Mouse (Mus musculus) cerebellum, postnatal 14 days (tissue): ENCODE results near the gene Bpifa1.
"Not testable (repeated sequence)": the region's sequence is repeated elsewhere in the genome, so short reads cannot be mapped to it uniquely, and the experiment has no call there.

Experiments
- DNase-seq, 2 experiments: peaks; one replicate each; pipeline ENCODE4 v3.0.0; 2021; ENCODE audit warnings: mixed read lengths in 2 of 2

The Bpifa1 gene

DNA sequence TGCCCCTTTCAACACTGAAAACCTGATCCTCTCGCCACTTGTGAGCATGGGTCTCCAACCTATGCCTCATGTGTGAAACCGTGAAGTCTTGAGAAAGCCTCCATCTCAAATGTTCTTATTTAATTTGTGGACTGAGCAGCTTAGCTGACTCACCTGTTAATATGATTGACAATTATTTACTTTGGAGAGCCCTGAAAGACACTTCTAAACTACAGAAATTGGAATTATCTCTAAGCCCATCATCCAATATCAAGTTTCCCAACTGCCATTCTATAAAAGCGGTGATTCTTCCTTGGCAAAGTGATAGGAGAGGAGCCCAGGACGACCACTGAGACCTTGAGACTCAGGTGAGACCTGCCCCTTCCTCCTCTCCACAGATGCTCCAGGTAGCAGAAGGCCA is at the start of gene Bpifa1:
Bpifa1 (plus strand) TSS at position 301 of the 400 bp plus-strand sequence.
- DNase-seq = no peak

DNA sequence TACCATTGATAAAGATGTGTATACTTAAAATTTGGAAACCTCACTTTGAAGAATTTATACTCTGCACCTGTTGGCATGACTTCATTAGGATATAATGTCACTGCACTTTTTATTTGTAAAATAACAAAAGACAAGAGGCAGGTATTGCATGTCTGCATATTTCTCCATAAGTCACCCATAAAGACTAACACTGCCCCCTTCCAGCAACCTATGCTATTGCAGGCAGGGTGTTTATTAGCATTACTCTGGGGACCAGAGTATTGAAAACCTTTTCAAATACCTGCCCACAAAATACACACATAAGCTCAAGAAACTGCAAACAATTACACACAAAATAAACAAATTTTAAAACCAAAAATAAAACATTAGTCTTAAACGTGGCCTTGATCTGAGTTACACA is 44.9 kb upstream of the Bpifa1 start:
- peak; percentile 26 to 43 for DNase-seq

DNA sequence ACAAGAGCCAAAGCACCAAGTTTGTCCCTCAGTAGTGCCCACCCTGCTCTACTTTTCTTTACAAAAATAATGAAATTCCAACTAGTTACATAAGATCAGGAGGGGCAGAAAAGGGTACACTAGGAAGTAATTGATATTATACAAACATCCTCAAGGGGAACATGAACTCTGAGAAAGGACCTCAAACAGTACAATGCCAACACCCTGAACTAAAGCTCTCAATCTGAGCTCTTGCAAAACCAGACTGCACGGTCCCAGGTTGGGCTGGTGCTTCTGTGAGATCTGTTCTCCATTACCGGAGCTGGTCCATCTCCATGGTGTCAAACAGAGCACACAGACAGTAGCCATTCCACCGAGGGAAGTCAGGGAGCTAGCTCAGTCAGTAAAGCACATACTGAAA is 25.3 kb upstream of the Bpifa1 start:
- no peak for DNase-seq

DNA sequence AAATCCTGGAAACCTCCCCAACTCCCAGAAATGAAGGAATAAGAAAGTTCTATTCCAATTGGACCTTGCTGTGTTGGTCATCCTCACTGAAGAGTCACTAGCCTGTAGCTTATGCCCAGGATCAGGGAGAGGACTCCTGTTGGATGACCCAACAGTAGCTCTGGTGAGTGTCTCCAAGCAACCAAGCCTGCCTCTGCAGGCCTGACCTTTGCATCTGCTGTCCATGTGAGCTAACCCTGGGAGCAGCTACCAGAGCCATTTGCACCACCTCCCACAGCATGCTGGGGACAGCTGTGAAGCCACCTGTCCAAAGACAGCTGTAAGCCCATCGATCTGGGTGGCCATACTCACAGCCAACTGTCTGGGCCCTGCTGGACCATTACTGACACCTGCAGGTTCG is 12.6 kb upstream of the Bpifa1 start, which contains the start of gene Bpifa3:
Bpifa3 (plus strand) TSS at position 217 of the 400 bp plus-strand sequence.
- DNase-seq = no peak

DNA sequence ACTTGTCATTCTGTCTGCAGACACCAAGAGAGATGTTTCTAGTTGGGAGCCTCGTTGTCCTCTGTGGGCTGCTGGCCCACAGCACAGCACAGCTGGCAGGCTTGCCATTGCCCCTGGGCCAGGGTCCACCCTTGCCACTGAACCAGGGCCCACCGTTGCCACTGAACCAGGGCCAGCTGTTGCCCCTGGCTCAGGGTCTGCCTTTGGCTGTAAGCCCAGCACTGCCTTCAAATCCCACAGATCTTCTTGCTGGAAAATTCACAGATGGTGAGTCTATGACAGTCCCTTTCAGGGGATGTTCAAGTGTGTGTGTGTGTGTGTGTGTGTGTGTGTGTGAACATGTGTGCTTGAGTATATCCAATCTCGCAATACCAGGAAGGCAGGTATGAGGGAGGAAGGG is 1.1 kb downstream of the Bpifa1 start:
- peak; percentile 45 to 58 for DNase-seq

DNA sequence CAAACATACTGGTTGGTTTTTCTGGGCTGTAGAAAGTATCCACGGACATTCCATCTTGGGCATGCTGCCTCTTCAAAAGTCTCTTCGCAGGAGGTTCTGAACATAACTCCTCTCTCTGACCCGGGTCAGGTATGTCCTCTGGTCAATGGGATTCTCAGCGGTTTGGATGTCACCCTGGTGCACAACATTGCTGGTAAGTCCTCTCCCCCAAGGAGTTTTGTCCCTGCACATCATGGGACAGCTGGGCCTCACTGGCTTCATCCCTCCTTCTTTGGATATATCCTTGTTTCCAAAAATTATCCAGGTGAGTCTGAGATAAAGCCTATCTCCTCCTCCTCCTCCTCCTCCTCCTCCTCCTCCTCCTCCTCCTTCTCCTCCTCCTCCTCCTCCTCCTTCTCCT is 4.8 kb downstream of the Bpifa1 start:
- DNase-seq = no peak

DNA sequence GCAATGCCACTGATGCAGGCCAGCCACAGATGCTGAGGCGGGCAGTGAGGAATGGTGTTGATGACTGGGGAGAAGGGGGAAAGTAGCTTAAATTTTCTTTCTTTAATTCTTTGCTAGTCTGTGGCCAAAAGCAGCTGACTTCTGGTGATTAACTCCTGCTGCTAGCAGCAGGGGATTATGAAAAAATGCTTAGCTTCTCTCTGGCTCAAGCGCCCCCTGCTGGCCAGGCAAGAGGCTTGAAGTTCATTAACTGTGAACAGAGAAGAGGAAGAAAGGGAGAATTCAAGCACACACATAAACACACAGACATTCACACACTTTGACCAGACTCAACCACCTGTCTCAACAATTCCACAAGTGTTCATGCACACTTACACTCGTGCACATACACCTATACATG is 15.8 kb downstream of the Bpifa1 start:
- peak; percentile 38 to 60 for DNase-seq

DNA sequence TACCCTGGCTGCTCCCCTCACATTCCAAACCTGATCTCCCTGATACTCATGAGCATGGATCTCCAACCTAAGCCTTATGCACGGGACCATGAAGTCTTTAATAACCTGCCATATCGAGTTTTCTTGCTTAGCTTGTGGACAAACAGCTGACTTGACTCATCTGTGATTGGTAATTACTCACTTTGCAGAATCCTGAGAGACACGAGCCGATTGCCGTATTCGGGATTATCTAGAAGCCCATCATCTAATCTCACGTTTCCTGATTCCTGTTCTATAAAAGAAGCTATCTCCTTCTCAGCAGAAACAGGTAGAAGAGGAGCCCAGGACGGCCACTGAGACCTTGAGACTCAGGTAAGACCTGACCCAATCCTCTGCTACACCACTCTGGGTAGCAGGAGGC is 19.6 kb downstream of the Bpifa1 start, which contains the start of gene Bpifa5:
Bpifa5 (plus strand) TSS at position 301 of the 400 bp plus-strand sequence.
- no peak for DNase-seq

DNA sequence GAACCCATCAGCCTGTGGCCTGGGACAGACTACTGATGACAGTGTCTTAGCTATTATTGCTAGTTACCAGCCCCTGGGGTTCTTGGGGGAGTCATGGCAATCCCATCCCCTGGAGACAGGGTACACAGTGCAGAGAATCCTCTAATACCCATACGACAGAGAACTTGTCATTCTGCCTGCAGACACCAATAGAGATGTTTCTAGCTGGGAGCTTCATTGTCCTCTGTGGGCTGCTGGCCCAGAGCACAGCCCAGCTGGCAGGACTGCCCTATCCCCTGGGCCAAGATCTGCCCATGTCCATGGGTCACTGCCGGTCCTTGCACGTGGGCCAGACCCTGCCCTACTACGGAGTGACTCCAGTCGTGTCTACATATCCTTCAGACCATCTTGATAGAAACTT is 20.6 kb downstream of the Bpifa1 start:
- DNase-seq = peak; percentile 15 to 26

DNA sequence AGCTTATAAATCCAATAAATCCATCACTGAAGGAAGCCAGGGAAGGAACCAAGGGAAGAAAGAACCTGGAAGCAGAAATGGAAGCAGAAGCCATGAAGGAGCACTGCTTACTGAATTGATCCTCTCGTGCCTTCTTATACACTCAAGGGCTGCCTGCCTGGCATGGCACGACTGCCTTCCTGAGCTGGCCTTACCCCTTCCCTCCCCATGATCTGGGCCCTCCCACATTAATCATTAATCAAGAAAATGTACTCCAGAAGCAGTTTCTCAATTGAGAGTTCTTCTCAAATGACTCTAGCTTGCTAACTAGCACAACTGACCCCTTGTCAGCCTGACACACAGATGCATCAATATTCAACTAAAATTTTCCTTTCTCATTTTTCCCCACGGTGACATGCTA is 26.5 kb downstream of the Bpifa1 start:
- DNase-seq = no peak

DNA sequence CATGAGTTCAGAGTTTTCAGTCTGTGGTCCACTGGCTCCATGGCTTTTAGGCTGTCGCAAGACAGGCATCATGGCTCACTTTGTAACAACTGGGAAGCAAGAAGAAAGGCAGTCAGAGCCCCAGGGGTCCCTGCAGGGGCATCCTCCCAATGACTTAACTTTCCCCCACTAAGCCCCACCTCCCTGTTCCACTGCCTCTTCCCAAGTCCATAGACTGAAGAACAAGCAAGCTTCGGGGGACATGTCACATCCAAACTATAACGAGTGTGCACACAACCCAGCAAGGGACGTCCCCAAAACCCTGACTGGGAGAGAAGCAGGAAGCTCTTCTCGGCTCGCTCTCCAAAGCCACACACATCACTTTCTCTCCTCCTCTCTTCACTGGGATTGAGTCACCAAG is 28.9 kb downstream of the Bpifa1 start:
- DNase-seq = no peak

DNA sequence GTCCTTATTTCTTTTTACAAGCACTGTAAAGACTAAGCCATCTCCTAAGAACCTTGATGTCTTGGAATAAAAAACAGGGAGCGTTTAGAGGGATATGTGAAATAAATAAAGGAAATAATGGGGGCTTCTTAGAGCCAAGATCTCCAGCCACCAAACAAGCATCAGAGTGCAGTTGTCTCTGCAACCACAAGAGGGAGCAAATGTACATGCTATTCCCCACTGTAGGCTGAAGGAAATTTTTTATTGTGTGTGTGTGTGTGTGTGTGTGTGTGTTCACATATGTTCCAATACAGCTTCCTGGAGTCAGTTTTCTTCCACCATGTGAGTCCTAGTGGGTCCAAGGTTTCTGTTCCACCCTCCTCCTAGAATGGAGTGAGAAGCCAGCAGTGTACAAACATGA is 30.6 kb downstream of the Bpifa1 start:
- peak; percentile 50 to 66 for DNase-seq

DNA sequence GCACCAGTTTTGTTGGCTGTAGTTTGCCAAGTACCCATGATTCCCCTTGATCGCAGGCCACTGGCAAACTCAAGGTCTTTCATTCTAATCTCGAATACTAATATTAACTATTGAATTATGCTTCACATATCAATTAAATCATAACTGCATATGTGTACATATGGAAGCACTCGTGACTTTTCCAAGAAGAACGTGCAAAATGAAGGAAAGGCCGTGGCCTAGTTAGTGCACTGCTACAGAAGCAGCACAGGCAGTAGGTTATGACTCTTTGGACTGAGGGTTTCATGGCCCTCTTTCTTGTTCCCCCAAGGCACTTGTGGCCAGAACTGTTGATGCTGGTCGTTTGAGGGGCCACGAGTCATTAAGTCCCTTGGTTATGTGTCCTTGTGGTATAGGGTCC is 39.2 kb downstream of the Bpifa1 start:
- not testable (repeated sequence) for DNase-seq

DNA sequence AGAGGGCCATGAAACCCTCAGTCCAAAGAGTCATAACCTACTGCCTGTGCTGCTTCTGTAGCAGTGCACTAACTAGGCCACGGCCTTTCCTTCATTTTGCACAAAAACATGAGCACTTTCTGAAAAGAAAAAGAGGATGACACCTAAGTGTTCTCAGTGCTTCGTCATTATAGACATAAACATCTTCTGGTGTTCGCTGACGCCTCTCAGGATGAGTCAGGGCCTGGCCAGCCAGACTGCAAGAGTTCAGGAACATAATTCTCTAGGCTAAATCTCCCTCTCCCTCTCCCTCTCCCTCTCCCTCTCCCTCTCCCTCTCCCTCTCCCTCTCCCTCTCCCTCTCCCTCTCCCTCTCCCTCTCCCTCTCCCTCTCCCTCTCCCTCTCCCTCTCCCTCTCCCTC is 40.4 kb downstream of the Bpifa1 start:
- not testable (repeated sequence) for DNase-seq

DNA sequence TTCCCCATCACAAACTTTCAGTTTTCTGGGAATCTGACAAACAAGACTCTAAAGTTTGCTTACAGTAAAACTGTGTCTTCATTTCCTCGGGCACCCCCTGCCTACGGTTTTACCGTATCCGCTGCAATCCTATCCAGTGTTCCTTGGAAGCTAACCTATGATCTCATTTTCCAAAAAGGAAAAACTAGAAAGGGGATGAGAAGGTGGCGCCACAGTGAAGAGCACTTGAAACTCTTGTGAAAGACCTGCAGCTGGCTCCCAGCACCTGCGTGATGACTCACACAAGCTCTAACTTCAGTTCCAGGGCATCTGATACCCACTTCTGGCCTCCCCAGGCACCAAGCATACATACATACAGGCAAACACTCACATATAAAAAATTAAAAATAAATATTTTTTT is 42.6 kb downstream of the Bpifa1 start:
- DNase-seq = no peak

DNA sequence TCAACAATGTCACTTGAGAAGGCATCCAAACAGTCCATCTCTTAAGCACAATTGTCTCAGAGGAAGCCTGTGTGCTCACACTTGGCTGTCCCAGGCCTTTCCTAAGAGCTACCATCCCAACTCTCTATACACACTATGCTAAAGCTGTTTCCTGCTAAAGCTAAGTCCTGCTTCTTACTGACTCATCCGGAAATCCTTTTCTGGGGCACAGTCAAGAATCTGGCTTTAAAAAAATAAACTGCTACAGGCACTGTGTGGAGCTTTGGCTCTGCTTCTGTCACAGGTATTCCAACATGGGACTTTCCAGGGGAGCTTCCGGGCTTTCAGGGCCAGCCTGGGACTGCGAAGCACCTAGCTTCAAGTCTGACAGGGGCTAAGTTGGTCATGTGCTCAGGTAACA is 43.1 kb downstream of the Bpifa1 start:
- no peak for DNase-seq

DNA sequence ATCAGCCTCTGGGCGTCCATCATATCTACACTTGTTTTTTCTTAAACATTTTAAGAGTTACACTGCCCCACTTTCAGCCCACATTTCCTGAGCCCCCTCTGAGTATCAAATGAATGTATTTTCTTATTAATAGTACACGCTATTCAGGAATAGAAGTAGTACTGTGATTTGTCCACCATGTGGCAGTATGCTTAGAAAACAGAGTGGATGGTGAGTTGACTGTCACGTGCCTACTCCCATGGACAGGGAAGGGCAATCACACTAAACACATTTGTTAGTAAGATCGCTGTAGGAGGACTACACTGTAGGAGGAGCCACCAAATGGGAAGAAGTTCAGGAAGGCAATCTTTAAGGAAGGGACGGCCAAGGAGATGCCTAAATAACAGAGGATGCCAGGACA is 44.8 kb downstream of the Bpifa1 start:
- DNase-seq = no peak

DNA sequence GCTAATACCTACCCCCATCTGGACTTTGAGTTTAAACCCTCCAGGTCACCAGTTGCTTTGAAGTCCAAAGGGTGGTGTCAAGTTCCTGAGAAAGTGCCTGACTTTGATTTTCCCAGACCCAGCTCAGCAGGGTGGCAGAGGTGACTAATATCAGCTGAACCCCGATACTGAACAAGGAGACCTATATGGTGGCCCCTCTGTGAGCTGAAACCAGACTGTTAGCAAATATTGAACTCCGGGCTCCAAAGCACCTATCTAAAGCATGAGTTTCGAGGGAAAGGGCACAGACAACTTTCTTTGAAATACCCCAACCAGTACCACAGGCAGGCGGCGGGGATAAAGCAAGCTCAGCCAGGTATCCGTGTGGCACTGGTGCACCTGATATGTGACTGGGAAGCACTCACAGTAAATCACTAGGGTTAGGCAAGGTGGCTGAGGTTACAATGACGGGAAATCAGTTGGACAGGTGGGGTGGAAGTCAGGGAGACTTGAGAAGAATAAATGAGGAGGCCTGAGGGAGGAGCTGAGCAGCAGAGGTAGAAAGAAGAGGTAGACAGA is 47.3 kb downstream of the Bpifa1 start:
- DNase-seq = no peak

DNA sequence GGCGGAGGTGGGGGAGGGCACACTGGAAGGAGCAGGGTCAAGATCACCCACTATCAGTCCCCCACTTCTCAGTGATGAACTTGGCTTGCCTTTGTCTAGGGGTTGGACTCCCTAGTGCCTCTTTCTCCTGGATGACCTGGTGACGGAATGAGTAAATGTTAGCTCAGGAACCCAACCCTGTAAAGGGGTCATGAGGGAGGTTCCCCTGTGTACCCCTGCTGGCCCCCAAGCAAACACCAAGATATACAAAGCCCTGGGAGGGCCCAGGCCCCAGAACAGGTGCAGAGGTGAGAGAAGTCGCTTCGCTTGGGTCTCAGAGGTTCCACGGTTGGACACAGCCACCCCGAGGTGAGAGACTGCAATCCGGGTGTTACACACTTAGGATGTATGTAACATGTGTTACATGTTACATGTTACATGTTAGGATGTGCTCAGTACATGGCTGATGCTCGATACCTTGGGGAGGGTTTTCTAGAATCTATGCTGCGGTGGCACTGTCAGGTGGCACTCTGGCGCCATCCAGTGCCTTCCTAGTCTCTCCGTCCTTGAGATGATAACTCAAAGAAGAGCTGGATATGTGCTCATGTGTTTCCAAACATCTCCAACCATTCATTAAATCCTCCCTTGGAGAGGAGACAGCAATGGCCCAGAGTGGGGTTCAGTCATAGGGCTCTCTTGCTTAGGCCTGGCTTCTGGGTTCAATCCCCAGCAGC is 48.0 kb downstream of the Bpifa1 start, which contains the start of gene Bpifb1:
Bpifb1 (plus strand) TSS at position 273 of the 713 bp plus-strand sequence.
- peak in 1 of 2 experiments; percentile 28 for DNase-seq

DNA sequence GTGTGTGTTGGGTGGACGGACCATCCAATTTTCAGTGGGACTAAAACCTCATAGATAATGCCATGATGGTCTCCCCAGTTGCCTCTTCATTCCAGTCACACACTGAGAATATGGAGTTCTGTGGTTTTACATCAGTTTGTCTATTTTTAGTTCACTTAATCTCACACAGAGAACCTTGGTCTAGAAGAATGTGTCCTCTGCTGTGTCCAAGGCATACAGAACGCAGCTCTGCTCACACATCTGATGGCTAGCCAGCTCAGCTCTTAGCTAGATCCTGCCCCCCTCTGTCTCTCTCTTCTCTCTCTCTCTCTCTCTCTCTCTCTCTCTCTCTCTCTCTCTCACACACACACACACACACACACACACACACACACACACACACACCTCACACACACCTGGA is 49.5 kb downstream of the Bpifa1 start:
- no peak for DNase-seq

DNA sequence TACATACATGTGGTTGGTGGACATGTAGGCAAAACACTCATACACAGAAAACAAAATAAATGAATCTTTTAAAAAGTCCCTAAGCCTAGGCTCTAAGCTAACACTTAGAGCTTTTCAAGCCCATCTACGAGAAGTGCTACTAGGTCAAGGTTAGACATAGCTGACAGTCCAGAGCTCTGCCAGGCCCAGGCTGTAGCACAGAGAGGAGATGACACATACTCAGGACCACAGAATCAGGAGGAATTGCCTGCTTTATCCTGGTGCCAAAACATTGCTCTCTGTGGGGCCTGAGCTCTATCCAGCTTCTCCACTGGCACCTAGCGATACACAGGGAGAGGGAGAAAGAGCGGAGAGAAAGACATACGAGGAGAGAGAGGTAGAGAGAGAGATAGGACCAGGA is 50.4 kb downstream of the Bpifa1 start:
- no peak for DNase-seq

DNA sequence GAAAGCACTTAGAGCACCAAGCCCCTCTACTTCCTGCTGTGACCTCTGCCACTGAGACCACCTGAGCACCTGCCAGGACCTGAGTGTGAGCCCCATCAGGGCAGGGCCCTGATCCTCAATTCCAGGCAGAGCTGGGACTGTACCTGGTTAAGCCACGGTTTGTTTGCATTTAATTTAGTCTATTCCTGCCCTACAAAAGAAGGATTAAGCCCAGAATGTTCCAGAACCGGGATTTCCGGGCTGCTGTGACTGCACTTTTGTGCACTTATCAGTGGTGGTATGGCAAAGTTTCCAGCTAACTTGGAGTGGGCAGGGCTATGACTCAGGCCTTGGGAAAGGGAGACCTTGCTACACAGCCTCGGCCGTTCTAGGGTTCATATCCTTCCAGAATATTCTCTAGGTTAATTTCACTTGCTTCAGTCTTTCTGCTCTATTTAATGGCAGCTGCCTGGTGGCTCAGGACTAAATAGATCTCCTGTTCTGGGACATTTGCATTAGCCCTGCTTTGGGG is 51.4 kb downstream of the Bpifa1 start:
- DNase-seq = no peak

DNA sequence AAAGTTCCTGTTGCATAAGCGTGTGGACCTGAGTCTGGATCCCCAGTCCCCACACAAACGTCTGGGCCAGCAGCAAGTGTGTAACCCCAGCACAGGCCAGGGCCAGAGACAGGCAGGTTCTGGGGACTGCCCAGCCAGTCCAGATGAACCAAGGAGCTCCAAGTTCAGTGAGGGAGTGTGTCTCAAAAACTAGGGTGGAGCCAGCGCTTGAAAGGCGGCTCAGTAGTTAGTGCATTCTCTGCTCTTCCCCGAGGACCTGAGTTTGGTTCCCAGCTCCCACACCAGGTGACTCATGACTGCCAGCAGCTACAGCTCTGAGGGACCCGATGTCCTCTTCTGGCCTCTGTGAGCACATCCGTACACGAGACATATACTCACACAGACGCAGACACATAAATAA is 54.4 kb downstream of the Bpifa1 start:
- no peak for DNase-seq
